Mouse (Mus musculus): ENCODE results near the gene Myo15.

GRCm38 (mm10) chr11:60436618-60437017, 32.5 kb upstream of the Myo15 start:
- TF ChIP-seq CTCF (IDR thresholded peaks at IDR 0.05; ENCODE audit: low read depth, low read length): no peak
- no peak for TF ChIP-seq POLR2A (IDR thresholded peaks at IDR 0.05; ENCODE audit: borderline replicate concordance, low read depth, low read length)
